Mouse (Mus musculus): Measurements from ENCODE around the gene Cuedc1. TPM values are rescaled to one million over a fixed set of nuclear protein-coding genes. Genes with fewer than 3 reads are reported as not detected.

Gene Cuedc1
- polyA plus RNA-seq, 1 experiment from 2014 or later = 22.6 TPM

- Histone ChIP-seq H3K4me3 (no peak overlapping the region), H3K36me3 (peaks cover 3% of the 10 kb centered on the region; the same call in 1 of the 2 replicates), H3K27ac (no peak overlapping the region), H3K9me3 (replicated peaks) (no peaks in the 10 kb centered on the region), H3K27me3 (ENCODE audit: low read depth, poor library complexity, severe bottlenecking) (no peaks in the 10 kb centered on the region), H3K4me1 (peaks cover 35% of the 10 kb centered on the region)
- no peak for DNase-seq (ENCODE audit: low spot score)
- 71% methylated on average over 3 of the region's 3 CpGs for WGBS
Measured at GRCm38 (mm10) chr11:88129281-88129680, 31.4 kb downstream of the Cuedc1 start.

- WGBS = 96% methylated on average over 10 of the region's 10 CpGs
- peaks cover 38% of the 10 kb centered on the region for H3K4me1 ChIP-seq
Measured at GRCm38 (mm10) chr11:88129935-88130334, 32.1 kb downstream of the Cuedc1 start.

DNA sequence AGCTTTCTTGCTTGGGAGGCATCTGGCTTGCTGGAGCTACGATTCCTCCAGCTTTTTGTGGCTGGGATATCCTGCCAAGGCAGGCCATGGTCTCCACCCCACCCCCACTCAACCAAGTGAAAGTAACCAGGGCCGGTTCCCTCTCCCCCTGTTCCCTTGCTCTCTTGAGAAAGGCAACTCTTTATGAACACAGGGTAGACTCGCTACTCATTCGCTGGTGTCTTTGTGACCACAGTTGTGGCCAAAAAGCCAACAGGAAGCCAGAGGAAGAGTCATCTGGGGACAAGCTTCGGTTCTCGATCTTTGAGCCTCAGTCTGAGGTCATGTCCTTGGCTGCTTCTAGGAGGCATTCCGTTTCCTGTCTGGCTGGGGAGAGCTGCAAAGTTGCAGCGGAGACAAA is 34.0 kb downstream of the Cuedc1 start:
- no peak for DNase-seq (ENCODE audit: low spot score)
- peaks cover 3% of the 10 kb centered on the region; the same call in 1 of the 2 replicates for H3K36me3 ChIP-seq

More at GRCm38 (mm10) chr11:88129935-88130334, 32.1 kb downstream of the Cuedc1 start:
- Histone ChIP-seq H3K27me3 (ENCODE audit: low read depth, poor library complexity, severe bottlenecking) (no peaks in the 10 kb centered on the region), H3K9me3 (replicated peaks) (no peaks in the 10 kb centered on the region), H3K27ac (no peak overlapping the region), H3K36me3 (peaks cover 3% of the 10 kb centered on the region; the same call in 1 of the 2 replicates), H3K4me3 (no peak overlapping the region)
- DNase-seq (ENCODE audit: low spot score) = no peak

GRCm38 (mm10) chr11:88135218-88135617 is 37.4 kb downstream of the Cuedc1 start:
- DNase-seq (ENCODE audit: low spot score) = no peak
- H3K4me3 ChIP-seq = no peak overlapping the region
- H3K27me3 ChIP-seq (ENCODE audit: low read depth, poor library complexity, severe bottlenecking) = no peaks in the 10 kb centered on the region
- H3K4me1 ChIP-seq = peaks cover 55% of the 10 kb centered on the region
- peak overlapping the region; percentile 63 for H3K27ac ChIP-seq
- H3K9me3 ChIP-seq (replicated peaks) = no peaks in the 10 kb centered on the region
- peaks cover 3% of the 10 kb centered on the region; the same call in 1 of the 2 replicates for H3K36me3 ChIP-seq
- WGBS = 56% methylated on average over 7 of the region's 7 CpGs

More for the DNA sequence above, 34.0 kb downstream of the Cuedc1 start:
- H3K4me1 ChIP-seq = peaks cover 30% of the 10 kb centered on the region
- no peaks in the 10 kb centered on the region for H3K9me3 ChIP-seq (replicated peaks)
- peak overlapping the region; percentile 75 for H3K27ac ChIP-seq
- H3K27me3 ChIP-seq (ENCODE audit: low read depth, poor library complexity, severe bottlenecking) = no peaks in the 10 kb centered on the region
- WGBS = 66% methylated on average over 8 of the region's 8 CpGs
- H3K4me3 ChIP-seq = no peak overlapping the region

- H3K9me3 ChIP-seq (replicated peaks) = no peaks in the 10 kb centered on the region
- no peaks in the 10 kb centered on the region for H3K27me3 ChIP-seq (ENCODE audit: low read depth, poor library complexity, severe bottlenecking)
- no peak overlapping the region for H3K4me3 ChIP-seq
- no peak for DNase-seq (ENCODE audit: low spot score)
- peak overlapping the region; percentile 76 for H3K27ac ChIP-seq
- H3K36me3 ChIP-seq = peaks cover 4% of the 10 kb centered on the region
- WGBS = 82% methylated on average over 12 of the region's 12 CpGs
- H3K4me1 ChIP-seq = peaks cover 64% of the 10 kb centered on the region
Measured at GRCm38 (mm10) chr11:88137814-88138425, 40.1 kb downstream of the Cuedc1 start.

DNA sequence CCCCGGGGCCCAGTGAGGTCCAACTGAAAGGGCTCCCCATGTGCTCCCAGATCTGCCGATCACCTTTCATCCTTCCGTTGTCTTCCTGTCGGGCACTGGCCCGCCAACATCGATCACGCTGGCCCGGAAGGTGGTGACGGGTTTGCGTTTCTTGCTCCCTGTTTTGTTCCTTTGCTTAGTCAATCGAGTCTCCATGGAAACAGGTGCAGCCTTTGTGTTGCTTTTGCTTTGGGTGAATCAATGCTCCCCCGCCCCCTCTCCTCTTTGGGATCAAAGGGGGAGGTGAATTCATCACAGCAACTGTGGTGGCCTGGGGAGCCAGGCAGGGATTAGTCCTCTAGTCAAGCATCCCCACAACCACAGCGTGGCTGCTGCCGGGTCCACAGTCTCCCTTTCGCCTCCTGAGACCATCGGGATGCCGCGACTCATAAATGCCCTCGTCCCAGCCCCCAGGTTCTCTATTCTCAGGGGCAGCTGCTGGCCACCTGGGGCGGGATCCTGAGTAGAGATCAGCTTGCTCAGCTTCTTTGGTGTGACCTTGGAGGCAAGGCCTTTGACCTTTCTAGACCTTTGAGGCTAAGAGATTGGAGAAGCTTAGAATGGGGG is 41.5 kb downstream of the Cuedc1 start:
- peak; percentile 79 for DNase-seq (ENCODE audit: low spot score)
- no peaks in the 10 kb centered on the region for H3K27me3 ChIP-seq (ENCODE audit: low read depth, poor library complexity, severe bottlenecking)
- peak overlapping the region; percentile 76 for H3K27ac ChIP-seq
- H3K9me3 ChIP-seq (replicated peaks) = no peaks in the 10 kb centered on the region
- 2% methylated on average over 20 of the region's 20 CpGs for WGBS
- peaks cover 5% of the 10 kb centered on the region for H3K36me3 ChIP-seq
- H3K4me1 ChIP-seq = peaks cover 69% of the 10 kb centered on the region
- peak overlapping the region; percentile 31 for H3K4me3 ChIP-seq

- Histone ChIP-seq H3K36me3 (peaks cover 5% of the 10 kb centered on the region), H3K9me3 (replicated peaks) (no peaks in the 10 kb centered on the region), H3K27me3 (ENCODE audit: low read depth, poor library complexity, severe bottlenecking) (no peaks in the 10 kb centered on the region), H3K4me3 (0 out of 2 replicates have a peak overlapping the region, but pooled peaks have one; percentile 31), H3K4me1 (peaks cover 70% of the 10 kb centered on the region), H3K27ac (peak overlapping the region; percentile 76)
- 38% methylated on average over 13 of the region's 13 CpGs for WGBS
- no peak for DNase-seq (ENCODE audit: low spot score)
Measured at GRCm38 (mm10) chr11:88140066-88141060, 42.5 kb downstream of the Cuedc1 start.

GRCm38 (mm10) chr11:88142362-88142761 is 44.5 kb downstream of the Cuedc1 start:
- DNase-seq (ENCODE audit: low spot score) = no peak
- H3K27me3 ChIP-seq (ENCODE audit: low read depth, poor library complexity, severe bottlenecking) = no peaks in the 10 kb centered on the region
- peaks cover 5% of the 10 kb centered on the region for H3K36me3 ChIP-seq
- peaks cover 86% of the 10 kb centered on the region for H3K4me1 ChIP-seq
- 38% methylated on average over 8 of the region's 8 CpGs for WGBS
- H3K4me3 ChIP-seq = no peak overlapping the region
- H3K27ac ChIP-seq = peak overlapping the region; percentile 66
- H3K9me3 ChIP-seq (replicated peaks) = no peaks in the 10 kb centered on the region

- DNase-seq (ENCODE audit: low spot score) = no peak
- Histone ChIP-seq H3K36me3 (peaks cover 5% of the 10 kb centered on the region), H3K9me3 (replicated peaks) (no peaks in the 10 kb centered on the region), H3K4me3 (no peak overlapping the region), H3K4me1 (peaks cover 86% of the 10 kb centered on the region), H3K27ac (no peak overlapping the region), H3K27me3 (ENCODE audit: low read depth, poor library complexity, severe bottlenecking) (no peaks in the 10 kb centered on the region)
- WGBS = 68% methylated on average over 4 of the region's 4 CpGs
Measured at GRCm38 (mm10) chr11:88144100-88144499, 46.2 kb downstream of the Cuedc1 start.

- Histone ChIP-seq H3K9me3 (replicated peaks) (no peaks in the 10 kb centered on the region), H3K27me3 (ENCODE audit: low read depth, poor library complexity, severe bottlenecking) (no peaks in the 10 kb centered on the region), H3K4me1 (peaks cover 82% of the 10 kb centered on the region), H3K27ac (peak overlapping the region; percentile 48), H3K36me3 (peaks cover 5% of the 10 kb centered on the region), H3K4me3 (no peak overlapping the region)
- WGBS = 89% methylated on average over 13 of the region's 13 CpGs
- DNase-seq (ENCODE audit: low spot score) = no peak
Measured at GRCm38 (mm10) chr11:88145214-88146006, 47.6 kb downstream of the Cuedc1 start.

DNA sequence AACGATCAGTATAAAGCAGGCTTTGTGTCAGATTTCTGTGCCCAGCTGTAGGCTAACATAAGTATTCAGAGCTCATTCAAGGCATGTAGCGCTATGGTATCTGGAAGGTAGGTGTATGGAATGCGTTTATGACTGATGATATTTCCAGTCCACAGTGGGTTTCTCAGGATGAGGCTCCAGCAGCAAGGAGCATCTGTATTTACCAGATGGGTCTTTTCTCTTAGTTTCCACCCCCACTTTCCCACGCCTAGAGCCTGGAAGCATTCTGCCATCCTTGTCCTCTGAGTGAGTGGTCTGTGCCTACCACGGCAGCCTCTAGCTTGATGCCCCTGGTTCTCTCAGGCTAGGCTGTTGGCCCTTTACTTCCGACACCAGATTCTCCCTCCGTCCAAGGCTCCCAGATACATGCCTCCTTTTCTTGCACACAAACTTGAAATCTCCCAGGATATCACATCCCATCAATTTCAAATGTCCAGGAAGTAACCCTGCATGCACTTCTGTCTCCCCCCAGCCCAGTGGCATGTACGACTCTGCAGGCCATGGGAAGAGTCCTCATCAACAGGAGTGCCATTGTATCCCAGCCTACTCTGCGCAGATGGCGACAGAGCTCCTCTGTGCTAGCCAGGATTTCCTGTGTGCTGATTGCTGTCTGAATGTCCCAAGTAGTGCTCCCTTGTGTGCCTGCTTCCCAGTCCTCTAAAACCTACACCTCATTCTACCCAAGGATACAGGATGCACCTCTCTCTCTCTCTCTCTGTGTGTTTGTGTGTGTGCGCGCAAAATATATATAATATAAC is 48.6 kb downstream of the Cuedc1 start:
- no peak for DNase-seq (ENCODE audit: low spot score)
- H3K27me3 ChIP-seq (ENCODE audit: low read depth, poor library complexity, severe bottlenecking) = no peaks in the 10 kb centered on the region

More for the DNA sequence above, 48.6 kb downstream of the Cuedc1 start:
- H3K27ac ChIP-seq = peak overlapping the region; percentile 48; the same call in 1 of the 2 replicates
- H3K4me3 ChIP-seq = no peak overlapping the region
- peaks cover 5% of the 10 kb centered on the region for H3K36me3 ChIP-seq
- H3K9me3 ChIP-seq (replicated peaks) = no peaks in the 10 kb centered on the region
- 91% methylated on average over 12 of the region's 12 CpGs for WGBS
- peaks cover 84% of the 10 kb centered on the region for H3K4me1 ChIP-seq
